30 mouse cellular contexts compared by ENCODE assay signal in genomic region chrX:52926726-52927125, GRCm38 (mm10). TPM values are rescaled to one million over a fixed set of nuclear protein-coding genes. Genes with fewer than 3 reads are reported as not detected.
DNase-seq lines count a peak whose midpoint lies in the region; ATAC-seq lines count a peak whose summit lies in the region.
"Had no signal": no experiment of that assay in that cellular context is flagged by ENCODE, and none has a peak within 500 bp of the region (broad histone marks: within the 10 kb centered on the region; RNA-seq: fewer than 3 reads in every experiment).

No protein-coding gene starts in this region.

- H3K27ac ChIP-seq in midbrain, embryonic 12.5 days (replicated peaks): peak overlapping the region; percentile 20; the same call in 1 of the 2 replicates
- H3K27ac ChIP-seq in midbrain, embryonic 15.5 days: no peak overlapping the region
- no peak overlapping the region for H3K27ac ChIP-seq in midbrain, embryonic 13.5 days
- H3K27ac ChIP-seq: embryonic facial prominence, embryonic 12.5 days; forebrain, embryonic 12.5 days; gastrocnemius, adult 2 months; heart, embryonic 10.5 days; intestine, embryonic 15.5 days; limb, embryonic 10.5 days; liver, embryonic 15.5 days; lung, embryonic 15.5 days; neural tube, embryonic 15.5 days; stomach, embryonic 15.5 days had no signal

- no peaks in the 10 kb centered on the region for H3K36me3 ChIP-seq in midbrain, embryonic 12.5 days
- H3K36me3 ChIP-seq in midbrain, embryonic 15.5 days (replicated peaks): no peaks in the 10 kb centered on the region
- peaks cover 5% of the 10 kb centered on the region; the same call in 1 of the 2 replicates for H3K36me3 ChIP-seq in midbrain, embryonic 13.5 days
- H3K36me3 ChIP-seq: embryonic facial prominence, embryonic 12.5 days; forebrain, embryonic 12.5 days; intestine, embryonic 15.5 days; liver, embryonic 15.5 days; lung, embryonic 15.5 days; neural tube, embryonic 15.5 days; stomach, embryonic 15.5 days had no signal

- H3K4me1 ChIP-seq in midbrain, embryonic 12.5 days: no peaks in the 10 kb centered on the region
- no peaks in the 10 kb centered on the region for H3K4me1 ChIP-seq in midbrain, embryonic 15.5 days
- peaks cover 9% of the 10 kb centered on the region; the same call in 1 of the 2 replicates for H3K4me1 ChIP-seq in midbrain, embryonic 13.5 days (replicated peaks)
- H3K4me1 ChIP-seq: embryonic facial prominence, embryonic 12.5 days; forebrain, embryonic 12.5 days; heart, embryonic 10.5 days; intestine, embryonic 15.5 days; limb, embryonic 10.5 days; liver, embryonic 15.5 days; lung, embryonic 15.5 days; megakaryocyte, embryonic 14.5 days; neural tube, embryonic 15.5 days; stomach, embryonic 15.5 days had no signal

- H3K4me3 ChIP-seq in midbrain, embryonic 12.5 days: no peak overlapping the region
- no peak overlapping the region for H3K4me3 ChIP-seq in midbrain, embryonic 15.5 days
- H3K4me3 ChIP-seq in midbrain, embryonic 13.5 days (replicated peaks): no peak overlapping the region
- H3K4me3 ChIP-seq: embryonic facial prominence, embryonic 12.5 days; erythroblast, embryonic 14.5 days; forebrain, embryonic 12.5 days; gastrocnemius, adult 2 months; heart, embryonic 10.5 days; intestine, embryonic 15.5 days; limb, embryonic 10.5 days; liver, embryonic 15.5 days; lung, embryonic 15.5 days; megakaryocyte, embryonic 14.5 days; neural tube, embryonic 15.5 days; stomach, embryonic 15.5 days had no signal

- DNase-seq in kidney, adult 8-10 months: peak; percentile 23 to 38
- peak; percentile 18 for DNase-seq in kidney, postnatal 14 days
- DNase-seq in spleen, postnatal 36 days (ENCODE audit: low spot score in 2 of 2): peak; percentile 56 to 58
- no peak for DNase-seq in gastrocnemius, postnatal 4 days (ENCODE audit: low spot score in 2 of 2)
- no peak for DNase-seq in testis, postnatal 14 days (ENCODE audit: low spot score)
- DNase-seq: adrenal gland, postnatal 10 days; cerebellum, adult 2 months; cerebellum, postnatal 25 days; gastrocnemius, adult 2 months; heart, postnatal 4 days; liver; lung, postnatal 36 days; thymus, adult 18-20 months; thymus, postnatal 36 days had no signal

- H3K4me2 ChIP-seq in midbrain, embryonic 12.5 days (replicated peaks): no peak overlapping the region
- no peak overlapping the region for H3K4me2 ChIP-seq in midbrain, embryonic 15.5 days
- no peak overlapping the region for H3K4me2 ChIP-seq in midbrain, embryonic 13.5 days (replicated peaks)
- H3K4me2 ChIP-seq: embryonic facial prominence, embryonic 12.5 days; forebrain, embryonic 12.5 days; intestine, embryonic 15.5 days; liver, embryonic 15.5 days; lung, embryonic 15.5 days; neural tube, embryonic 15.5 days; stomach, embryonic 15.5 days had no signal

- no peaks in the 10 kb centered on the region for H3K9me3 ChIP-seq in midbrain, embryonic 12.5 days
- no peaks in the 10 kb centered on the region for H3K9me3 ChIP-seq in midbrain, embryonic 15.5 days
- H3K9me3 ChIP-seq in midbrain, embryonic 13.5 days: no peaks in the 10 kb centered on the region
- H3K9me3 ChIP-seq: embryonic facial prominence, embryonic 12.5 days; forebrain, embryonic 12.5 days; G1E; heart, embryonic 10.5 days; intestine, embryonic 15.5 days; limb, embryonic 10.5 days; liver, embryonic 15.5 days; lung, embryonic 15.5 days; megakaryocyte, embryonic 14.5 days; neural tube, embryonic 15.5 days; stomach, embryonic 15.5 days had no signal

- no peaks in the 10 kb centered on the region for H3K27me3 ChIP-seq in midbrain, embryonic 12.5 days
- H3K27me3 ChIP-seq in midbrain, embryonic 15.5 days (replicated peaks): no peaks in the 10 kb centered on the region
- H3K27me3 ChIP-seq in midbrain, embryonic 13.5 days: no peaks in the 10 kb centered on the region
- H3K27me3 ChIP-seq: embryonic facial prominence, embryonic 12.5 days; forebrain, embryonic 12.5 days; intestine, embryonic 15.5 days; liver, embryonic 15.5 days; lung, embryonic 15.5 days; megakaryocyte, embryonic 14.5 days; neural tube, embryonic 15.5 days; stomach, embryonic 15.5 days had no signal

- WGBS in midbrain, embryonic 12.5 days: 62% methylated on average over 9 of the region's 9 CpGs
- 45% methylated on average over 9 of the region's 9 CpGs for WGBS in midbrain, embryonic 15.5 days
- WGBS in midbrain, embryonic 13.5 days: 62% methylated on average over 9 of the region's 9 CpGs

- no peak for ATAC-seq in midbrain, embryonic 12.5 days (ENCODE audit: low FRiP score, low read depth)
- no peak for ATAC-seq in midbrain, embryonic 15.5 days (replicated peaks)
- no peak for ATAC-seq in midbrain, embryonic 13.5 days
- ATAC-seq: hindbrain, embryonic 16.5 days; intestine, embryonic 15.5 days had no signal

- no peak overlapping the region for H3K9ac ChIP-seq in midbrain, embryonic 12.5 days (replicated peaks)
- no peak overlapping the region for H3K9ac ChIP-seq in midbrain, embryonic 15.5 days
- H3K9ac ChIP-seq in midbrain, embryonic 13.5 days (replicated peaks): no peak overlapping the region
- H3K9ac ChIP-seq: embryonic facial prominence, embryonic 12.5 days; forebrain, embryonic 12.5 days; intestine, embryonic 15.5 days; liver, embryonic 15.5 days; lung, embryonic 15.5 days; neural tube, embryonic 15.5 days; stomach, embryonic 15.5 days had no signal

RNA-seq across cellular contexts. Expression of gene Phf6, which starts 14.7 kb away (rescaled TPM):
- polyA plus RNA-seq in midbrain, embryonic 12.5 days (2016; fragmentation: Nextera tagmentation; extraction: Ambion mirVana): 105 and 119 TPM in 2 replicates
- 65.0 and 71.3 TPM in 2 replicates for polyA plus RNA-seq in midbrain, embryonic 15.5 days (2015; fragmentation: Nextera tagmentation; extraction: Ambion mirVana)
- polyA plus RNA-seq in midbrain, embryonic 13.5 days (2015; fragmentation: Nextera tagmentation; extraction: Ambion mirVana): 91.0 and 94.3 TPM in 2 replicates
- 10 to 100 TPM in 1 of 2 experiments, 1 to 10 TPM in 1; 8.9 to 12.7 TPM for total RNA-seq in gastrocnemius, postnatal 4 days (2021)

Comparison
In these comparisons a context has a peak if more than half of its experiments do, and no peak if none do; other contexts are left out.
1. DNase-seq: peak in kidney, adult 8-10 months (2 of 2), kidney, postnatal 14 days (single experiment) and spleen, postnatal 36 days (2 of 2); none in gastrocnemius, postnatal 4 days (0 of 2) and testis, postnatal 14 days (single experiment).